Mouse (Mus musculus): Measurements from ENCODE around the gene Prkcb. TPM values are rescaled to one million over a fixed set of nuclear protein-coding genes. Genes with fewer than 3 reads are reported as not detected.

Gene Prkcb
- total RNA-seq, 1 experiment from 2014 or later: 3.7 TPM

- ATAC-seq (replicated peaks; ENCODE audit: low read depth, poor library complexity, severe bottlenecking): no peak
Observed at GRCm38 (mm10) chr7:122316681-122317080, 28.1 kb downstream of the Prkcb start.

- ATAC-seq (replicated peaks; ENCODE audit: low read depth, poor library complexity, severe bottlenecking): peak; percentile 88
Observed at GRCm38 (mm10) chr7:122317485-122317884, 28.9 kb downstream of the Prkcb start.

- ATAC-seq (replicated peaks; ENCODE audit: low read depth, poor library complexity, severe bottlenecking): no peak
Observed at GRCm38 (mm10) chr7:122319566-122319965, 31.0 kb downstream of the Prkcb start.

- ATAC-seq (replicated peaks; ENCODE audit: low read depth, poor library complexity, severe bottlenecking): no peak
Observed at GRCm38 (mm10) chr7:122320843-122321544, 32.4 kb downstream of the Prkcb start.

- no peak for ATAC-seq (replicated peaks; ENCODE audit: low read depth, poor library complexity, severe bottlenecking)
Observed at GRCm38 (mm10) chr7:122322038-122322690, 33.6 kb downstream of the Prkcb start.

GRCm38 (mm10) chr7:122327942-122328341 lies 39.4 kb downstream of the Prkcb start:
- ATAC-seq (replicated peaks; ENCODE audit: low read depth, poor library complexity, severe bottlenecking): no peak

- no peak for ATAC-seq (replicated peaks; ENCODE audit: low read depth, poor library complexity, severe bottlenecking)
Observed at GRCm38 (mm10) chr7:122328466-122328865, 39.9 kb downstream of the Prkcb start.

GRCm38 (mm10) chr7:122329588-122329987 lies 41.0 kb downstream of the Prkcb start:
- ATAC-seq (replicated peaks; ENCODE audit: low read depth, poor library complexity, severe bottlenecking): peak; percentile 93

GRCm38 (mm10) chr7:122333686-122334085 lies 45.1 kb downstream of the Prkcb start:
- ATAC-seq (replicated peaks; ENCODE audit: low read depth, poor library complexity, severe bottlenecking): no peak

GRCm38 (mm10) chr7:122337302-122337701 lies 48.8 kb downstream of the Prkcb start:
- no peak for ATAC-seq (replicated peaks; ENCODE audit: low read depth, poor library complexity, severe bottlenecking)

- no peak for ATAC-seq (replicated peaks; ENCODE audit: low read depth, poor library complexity, severe bottlenecking)
Observed at GRCm38 (mm10) chr7:122338055-122338454, 49.5 kb downstream of the Prkcb start.

GRCm38 (mm10) chr7:122339476-122339875 lies 50.9 kb downstream of the Prkcb start:
- ATAC-seq (replicated peaks; ENCODE audit: low read depth, poor library complexity, severe bottlenecking): no peak

- ATAC-seq (replicated peaks; ENCODE audit: low read depth, poor library complexity, severe bottlenecking): no peak
Observed at GRCm38 (mm10) chr7:122341813-122342212, 53.3 kb downstream of the Prkcb start.

- no peak for ATAC-seq (replicated peaks; ENCODE audit: low read depth, poor library complexity, severe bottlenecking)
Observed at GRCm38 (mm10) chr7:122344656-122345055, 56.1 kb downstream of the Prkcb start.

- ATAC-seq (replicated peaks; ENCODE audit: low read depth, poor library complexity, severe bottlenecking): no peak
Observed at GRCm38 (mm10) chr7:122346251-122347242, 58.0 kb downstream of the Prkcb start.

GRCm38 (mm10) chr7:122347433-122347832 lies 58.9 kb downstream of the Prkcb start:
- ATAC-seq (replicated peaks; ENCODE audit: low read depth, poor library complexity, severe bottlenecking): peak; percentile 93

- ATAC-seq (replicated peaks; ENCODE audit: low read depth, poor library complexity, severe bottlenecking): no peak
Observed at GRCm38 (mm10) chr7:122349961-122350360, 61.4 kb downstream of the Prkcb start.

- ATAC-seq (replicated peaks; ENCODE audit: low read depth, poor library complexity, severe bottlenecking): no peak
Observed at GRCm38 (mm10) chr7:122350741-122351140, 62.2 kb downstream of the Prkcb start.

GRCm38 (mm10) chr7:122351816-122352215 lies 63.3 kb downstream of the Prkcb start:
- ATAC-seq (replicated peaks; ENCODE audit: low read depth, poor library complexity, severe bottlenecking): no peak

GRCm38 (mm10) chr7:122352566-122353277 lies 64.2 kb downstream of the Prkcb start:
- no peak for ATAC-seq (replicated peaks; ENCODE audit: low read depth, poor library complexity, severe bottlenecking)
